Mouse (Mus musculus) ES-Bruce4 (cell line): Measurements from ENCODE around the gene St8sia1. TPM values are rescaled to one million over a fixed set of nuclear protein-coding genes. Genes with fewer than 3 reads are reported as not detected.

Source experiments
- H3K27ac ChIP-seq: 2 replicates; pipeline ENCODE4 v1.5.1; 2012; ENCODE audit warnings: low read length, inconsistent platforms; ENCODE audit not compliant: insufficient read depth
- H3K27me3 ChIP-seq: 2 replicates; pipeline ENCODE4 v1.6.1; 2012; ENCODE audit warnings: mild to moderate bottlenecking, low read length, inconsistent platforms; ENCODE audit not compliant: control insufficient read depth, poor library complexity, insufficient read depth, severe bottlenecking
- H3K36me3 ChIP-seq: 2 replicates; pipeline ENCODE4 v1.6.1; 2012; ENCODE audit warnings: inconsistent platforms, mild to moderate bottlenecking, low read length, moderate library complexity; ENCODE audit not compliant: control insufficient read depth, poor library complexity, insufficient read depth, severe bottlenecking
- H3K4me1 ChIP-seq: one replicate; pipeline ENCODE4 v1.8.1; 2011; ENCODE audit warnings: low read length; ENCODE audit not compliant: control insufficient read depth, insufficient read depth
- H3K4me3 ChIP-seq: 2 replicates; pipeline ENCODE4 v1.5.1; 2011; ENCODE audit warnings: low read depth, mild to moderate bottlenecking, low read length
- H3K9ac ChIP-seq: 2 replicates; pipeline ENCODE4 v1.6.1; 2012; ENCODE audit warnings: low read depth, mild to moderate bottlenecking, inconsistent platforms; ENCODE audit not compliant: poor library complexity, severe bottlenecking
- H3K9me3 ChIP-seq: replicated peaks from 2 replicates; pipeline ENCODE4 v1.6.1; 2012; ENCODE audit warnings: mild to moderate bottlenecking, low read length, inconsistent platforms; ENCODE audit not compliant: control insufficient read depth, poor library complexity, insufficient read depth, severe bottlenecking
- CTCF ChIP-seq: IDR thresholded peaks from one replicate; pipeline ENCODE4 v1.8.1; 2011; ENCODE audit warnings: low read depth, low read length
- EP300 ChIP-seq: IDR thresholded peaks from 2 replicates; pipeline ENCODE4 v1.6.1; 2011; ENCODE audit warnings: low read depth, low read length; ENCODE audit not compliant: insufficient read depth
- POLR2A ChIP-seq: IDR thresholded peaks from one replicate; pipeline ENCODE4 v1.8.1; 2011; ENCODE audit warnings: low read length; ENCODE audit not compliant: insufficient read depth
- polyA plus RNA-seq: library from polyadenylated mRNA; stranded (reverse); fragments of >200 nt; gene quantifications from 2 replicates; pipeline ENCODE4 v1.2.4, GENCODE M21; 2011; ENCODE audit warnings: low read depth; ENCODE audit not compliant: missing spikeins, insufficient read depth, insufficient read length

The St8sia1 gene
- polyA plus RNA-seq, 1 experiment: 2.5 TPM

GRCm38 (mm10) chr6:142812969-142813368 lies 151.3 kb downstream of the St8sia1 start:
- no peaks in the 10 kb centered on the region for H3K27me3 ChIP-seq
- no peak overlapping the region for H3K9ac ChIP-seq
- TF ChIP-seq EP300 (no peak), POLR2A (no peak), CTCF (no peak)
- H3K27ac ChIP-seq: no peak overlapping the region
- H3K36me3 ChIP-seq: no peaks in the 10 kb centered on the region
- H3K4me3 ChIP-seq: no peak overlapping the region
- H3K9me3 ChIP-seq: no peaks in the 10 kb centered on the region
- peaks cover 4% of the 10 kb centered on the region for H3K4me1 ChIP-seq

GRCm38 (mm10) chr6:142810239-142810638 lies 154.0 kb downstream of the St8sia1 start:
- Histone ChIP-seq H3K4me1 (peaks cover 2% of the 10 kb centered on the region), H3K27me3 (no peaks in the 10 kb centered on the region), H3K9ac (no peak overlapping the region), H3K9me3 (no peaks in the 10 kb centered on the region), H3K36me3 (no peaks in the 10 kb centered on the region), H3K27ac (no peak overlapping the region), H3K4me3 (no peak overlapping the region)
- TF ChIP-seq POLR2A (no peak), CTCF (no peak), EP300 (no peak)

DNA sequence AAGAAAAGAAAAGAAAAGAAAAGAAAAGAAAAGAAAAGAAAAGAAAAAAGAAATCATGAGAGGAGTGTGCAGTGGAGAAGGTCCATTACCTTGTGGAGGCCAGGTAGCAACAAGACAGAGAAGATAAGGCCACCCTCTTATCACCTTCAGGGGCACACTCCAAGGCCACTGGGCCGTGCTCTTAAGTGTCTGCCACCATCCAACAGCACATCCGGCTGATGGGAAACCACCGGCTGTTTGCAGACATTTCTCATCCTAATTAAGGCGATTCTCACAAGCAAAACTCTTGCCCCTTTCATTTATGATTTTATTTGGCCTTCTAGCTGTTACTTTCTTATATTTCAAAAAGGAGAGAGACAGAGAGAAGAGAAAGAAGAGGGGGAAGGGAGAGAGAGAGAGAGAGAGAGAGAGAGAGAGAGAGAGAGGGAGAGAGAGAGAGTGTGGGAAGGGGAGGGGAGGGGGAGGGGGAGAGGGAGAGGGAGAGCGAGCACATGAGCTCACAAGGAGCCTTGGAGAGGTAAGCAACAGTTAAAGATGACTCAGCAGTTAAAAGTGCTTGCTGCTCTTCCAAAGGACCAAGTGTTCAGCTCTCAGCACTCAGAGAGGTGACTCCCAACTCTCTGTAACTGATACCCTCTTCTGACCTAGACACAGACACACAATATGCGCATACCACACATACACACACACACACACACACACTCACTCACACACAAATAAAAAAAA lies 154.7 kb downstream of the St8sia1 start:
- Histone ChIP-seq H3K4me1 (peaks cover 2% of the 10 kb centered on the region), H3K9me3 (no peaks in the 10 kb centered on the region), H3K36me3 (no peaks in the 10 kb centered on the region), H3K27ac (no peak overlapping the region; the same call in 1 of the 2 replicates), H3K4me3 (no peak overlapping the region), H3K9ac (no peak overlapping the region), H3K27me3 (no peaks in the 10 kb centered on the region)
- no peak for TF ChIP-seq POLR2A
- TF ChIP-seq EP300: no peak
- TF ChIP-seq CTCF: no peak

DNA sequence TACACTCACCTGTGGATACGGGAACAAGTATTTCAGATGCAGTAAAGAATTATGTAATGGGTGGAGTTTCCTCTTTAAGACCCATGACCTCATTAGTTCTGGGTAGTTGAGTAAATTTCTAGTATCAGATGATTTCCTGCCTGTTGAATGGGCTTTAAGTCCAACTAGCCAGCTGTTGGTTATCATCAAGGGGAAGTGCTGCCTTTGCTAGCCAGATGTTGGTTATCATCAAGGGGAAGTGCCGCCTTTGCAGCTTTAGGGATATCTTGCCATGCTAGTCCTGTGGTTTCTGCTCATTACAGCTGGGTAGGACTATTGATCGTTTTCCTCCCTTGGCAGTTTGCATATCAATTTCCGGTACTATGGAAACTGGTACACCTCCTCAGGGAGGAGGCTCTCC lies 157.9 kb downstream of the St8sia1 start:
- no peaks in the 10 kb centered on the region for H3K9me3 ChIP-seq
- TF ChIP-seq CTCF (no peak), POLR2A (no peak), EP300 (no peak)
- no peak overlapping the region for H3K4me3 ChIP-seq
- no peak overlapping the region for H3K27ac ChIP-seq
- peaks cover 2% of the 10 kb centered on the region for H3K4me1 ChIP-seq
- no peaks in the 10 kb centered on the region for H3K27me3 ChIP-seq
- no peaks in the 10 kb centered on the region for H3K36me3 ChIP-seq
- H3K9ac ChIP-seq: no peak overlapping the region

GRCm38 (mm10) chr6:142804402-142804801 lies 159.8 kb downstream of the St8sia1 start, which contains the start of gene Sult6b2:
Gene Sult6b2 (minus strand): TSS chr6:142804502.
- Histone ChIP-seq H3K9me3 (no peaks in the 10 kb centered on the region), H3K27ac (no peak within 1 kb of the TSS), H3K4me3 (no peak within 1 kb of the TSS), H3K9ac (no peak within 1 kb of the TSS), H3K4me1 (peaks cover 1% of the 10 kb centered on the region), H3K27me3 (no peaks in the 10 kb centered on the region), H3K36me3 (no peaks in the 10 kb centered on the region)
- TF ChIP-seq CTCF (no peak), POLR2A (no peak), EP300 (no peak)

- H3K27me3 ChIP-seq: no peaks in the 10 kb centered on the region
These were observed 161.4 kb downstream of the St8sia1 start for GRCm38 (mm10) chr6:142802617-142803525.

More at GRCm38 (mm10) chr6:142802617-142803525, 161.4 kb downstream of the St8sia1 start:
- Histone ChIP-seq H3K36me3 (no peaks in the 10 kb centered on the region), H3K4me1 (no peaks in the 10 kb centered on the region), H3K27ac (no peak overlapping the region), H3K9me3 (no peaks in the 10 kb centered on the region), H3K9ac (no peak overlapping the region), H3K4me3 (no peak overlapping the region)
- TF ChIP-seq CTCF: no peak
- TF ChIP-seq POLR2A: no peak
- no peak for TF ChIP-seq EP300
